Mouse (Mus musculus) neural tube, embryonic 11.5 days (tissue): ENCODE measurements around the gene Apobec3. TPM values are rescaled to one million over a fixed set of nuclear protein-coding genes. Genes with fewer than 3 reads are reported as not detected.
"Not testable (repeated sequence)": the region's sequence is repeated elsewhere in the genome, so short reads cannot be mapped to it uniquely, and the experiment has no call there.

Source experiments
- ATAC-seq: fragments of 200-750 bp; cut with Nextera tagmentation; 2 replicates; pipeline ENCODE4 v1.8.0; 2017; ENCODE audit warnings: moderate number of reproducible peaks, mild to moderate bottlenecking, moderate TSS enrichment, moderate library complexity; ENCODE audit not compliant: insufficient read depth, low FRiP score, low TSS enrichment
- DNase-seq: peaks from one replicate; pipeline ENCODE4 v3.0.0-alpha.2; 2015; ENCODE audit warnings: low spot score
- H3K27ac ChIP-seq: fragments of 300-500 bp; sonication (generic); 2 replicates; pipeline ENCODE4 v1.5.1; 2014; ENCODE audit warnings: low read depth, mild to moderate bottlenecking, low read length
- H3K27me3 ChIP-seq: fragments of 300-500 bp; sonication (generic); 2 replicates; pipeline ENCODE4 v1.6.1; 2014; ENCODE audit warnings: mild to moderate bottlenecking, low read length, mixed read lengths; ENCODE audit not compliant: control insufficient read depth, insufficient read depth
- H3K36me3 ChIP-seq: fragments of 300-500 bp; sonication (generic); 2 replicates; pipeline ENCODE4 v1.6.1; 2014; ENCODE audit warnings: mild to moderate bottlenecking, low read length, moderate library complexity, mixed read lengths; ENCODE audit not compliant: control insufficient read depth, insufficient read depth
- H3K4me1 ChIP-seq: fragments of 300-500 bp; sonication (generic); 2 replicates; pipeline ENCODE4 v1.6.1; 2014; ENCODE audit warnings: low read length, mixed read lengths; ENCODE audit not compliant: control insufficient read depth, insufficient read depth
- H3K4me2 ChIP-seq: fragments of 300-500 bp; sonication (generic); 2 replicates; pipeline ENCODE4 v1.6.1; 2014; ENCODE audit warnings: low read depth, mild to moderate bottlenecking, moderate library complexity
- H3K4me3 ChIP-seq: fragments of 300-500 bp; sonication (generic); 2 replicates; pipeline ENCODE4 v1.5.1; 2014; ENCODE audit warnings: low read depth, low read length
- H3K9ac ChIP-seq: fragments of 300-500 bp; sonication (generic); 2 replicates; pipeline ENCODE4 v1.6.1; 2014; ENCODE audit warnings: mild to moderate bottlenecking, low read length
- H3K9me3 ChIP-seq: fragments of 300-500 bp; sonication (generic); 2 replicates; pipeline ENCODE4 v1.6.1; 2016; ENCODE audit warnings: low read length; ENCODE audit not compliant: control insufficient read depth
- WGBS: fragments of 180-500 bp; shearing (Covaris S2); extraction: QIAGEN DNeasy Blood & Tissue Kit; methylation state at CpG from one replicate; pipeline ENCODE4 v1.1.7; 2014; 5-methylcytosine and 5-hydroxymethylcytosine counted together
- polyA plus RNA-seq: library from polyadenylated mRNA; unstranded; fragments of >200 nt; fragmentation: Nextera tagmentation; extraction: Ambion mirVana; gene quantifications from 2 replicates; pipeline ENCODE4 v1.2.1, GENCODE M21; 2014

Gene Apobec3
- polyA plus RNA-seq, 1 experiment from 2014 or later, result 5.4 TPM

- no peak overlapping the region for H3K4me3 ChIP-seq
- H3K4me2 ChIP-seq, result no peak overlapping the region
- no peak for ATAC-seq
- H3K27ac ChIP-seq, result no peak overlapping the region
- H3K27me3 ChIP-seq, result no peaks in the 10 kb centered on the region
- H3K4me1 ChIP-seq, result no peaks in the 10 kb centered on the region
- DNase-seq, result no peak
- H3K9me3 ChIP-seq, result no peaks in the 10 kb centered on the region
- H3K36me3 ChIP-seq, result no peaks in the 10 kb centered on the region
- 76% methylated on average over 7 of the region's 7 CpGs for WGBS
- no peak overlapping the region for H3K9ac ChIP-seq
These were observed 9.3 kb downstream of the Apobec3 start for GRCm38 (mm10) chr15:79900751-79901150.

GRCm38 (mm10) chr15:79901399-79901798 lies 9.9 kb downstream of the Apobec3 start:
- no peaks in the 10 kb centered on the region for H3K9me3 ChIP-seq
- H3K9ac ChIP-seq, result no peak overlapping the region
- H3K4me1 ChIP-seq, result no peaks in the 10 kb centered on the region
- DNase-seq (no peak), ATAC-seq (no peak)
- no peak overlapping the region for H3K4me2 ChIP-seq
- no peak overlapping the region for H3K4me3 ChIP-seq
- 87% methylated on average over 2 of the region's 2 CpGs for WGBS
- H3K36me3 ChIP-seq, result no peaks in the 10 kb centered on the region
- H3K27me3 ChIP-seq, result no peaks in the 10 kb centered on the region
- no peak overlapping the region for H3K27ac ChIP-seq

- H3K9me3 ChIP-seq, ATAC-seq, H3K4me2 ChIP-seq, H3K36me3 ChIP-seq, H3K4me3 ChIP-seq, H3K27ac ChIP-seq, H3K9ac ChIP-seq, H3K27me3 ChIP-seq, DNase-seq, H3K4me1 ChIP-seq: not testable (repeated sequence)
- 91% methylated on average over 8 of the region's 8 CpGs for WGBS
These were observed 11.6 kb downstream of the Apobec3 start for GRCm38 (mm10) chr15:79903081-79903480.

GRCm38 (mm10) chr15:79903963-79904362 lies 12.5 kb downstream of the Apobec3 start:
- no peaks in the 10 kb centered on the region for H3K27me3 ChIP-seq
- H3K4me3 ChIP-seq, result no peak overlapping the region
- H3K36me3 ChIP-seq, result no peaks in the 10 kb centered on the region
- no peak overlapping the region for H3K27ac ChIP-seq
- DNase-seq (no peak), ATAC-seq (no peak)
- H3K9ac ChIP-seq, result no peak overlapping the region
- no peaks in the 10 kb centered on the region for H3K9me3 ChIP-seq
- no peak overlapping the region for H3K4me2 ChIP-seq
- H3K4me1 ChIP-seq, result no peaks in the 10 kb centered on the region

- WGBS, result 84% methylated on average over 11 of the region's 11 CpGs
- not testable (repeated sequence) for ATAC-seq, DNase-seq
These were observed 13.2 kb downstream of the Apobec3 start for GRCm38 (mm10) chr15:79904678-79905077.

GRCm38 (mm10) chr15:79905211-79905610 lies 13.8 kb downstream of the Apobec3 start:
- H3K27me3 ChIP-seq, result no peaks in the 10 kb centered on the region
- no peak for ATAC-seq
- 40% methylated on average over 12 of the region's 12 CpGs for WGBS
- no peak overlapping the region for H3K4me2 ChIP-seq
- no peaks in the 10 kb centered on the region for H3K4me1 ChIP-seq
- DNase-seq, result no peak
- H3K9me3 ChIP-seq, result no peaks in the 10 kb centered on the region
- H3K36me3 ChIP-seq, result no peaks in the 10 kb centered on the region
- no peak overlapping the region for H3K9ac ChIP-seq
- no peak overlapping the region for H3K27ac ChIP-seq
- no peak overlapping the region for H3K4me3 ChIP-seq

More at GRCm38 (mm10) chr15:79904678-79905077, 13.2 kb downstream of the Apobec3 start:
- H3K4me1 ChIP-seq, H3K4me2 ChIP-seq, H3K9ac ChIP-seq, H3K4me3 ChIP-seq, H3K36me3 ChIP-seq, H3K27ac ChIP-seq, H3K27me3 ChIP-seq, H3K9me3 ChIP-seq: not testable (repeated sequence)

GRCm38 (mm10) chr15:79906855-79907254 lies 15.4 kb downstream of the Apobec3 start:
- Histone ChIP-seq H3K4me3 (no peak overlapping the region), H3K27ac (no peak overlapping the region), H3K36me3 (no peaks in the 10 kb centered on the region), H3K4me1 (no peaks in the 10 kb centered on the region), H3K27me3 (no peaks in the 10 kb centered on the region), H3K9me3 (no peaks in the 10 kb centered on the region), H3K9ac (no peak overlapping the region), H3K4me2 (no peak overlapping the region)
- ATAC-seq (no peak), DNase-seq (no peak)
- 46% methylated on average over 14 of the region's 14 CpGs for WGBS

- ATAC-seq, H3K4me2 ChIP-seq, H3K9me3 ChIP-seq, H3K36me3 ChIP-seq, H3K27me3 ChIP-seq, DNase-seq, H3K9ac ChIP-seq, H3K4me1 ChIP-seq, H3K4me3 ChIP-seq, H3K27ac ChIP-seq: not testable (repeated sequence)
- WGBS, result 96% methylated on average over 3 of the region's 3 CpGs
These were observed 17.5 kb downstream of the Apobec3 start for GRCm38 (mm10) chr15:79909006-79909405.

- not testable (repeated sequence) for H3K4me3 ChIP-seq, DNase-seq, H3K4me1 ChIP-seq, H3K9ac ChIP-seq, H3K4me2 ChIP-seq, H3K27ac ChIP-seq, ATAC-seq, H3K27me3 ChIP-seq, H3K9me3 ChIP-seq, H3K36me3 ChIP-seq
- 63% methylated on average over 1 of the region's 1 CpGs for WGBS
These were observed 19.4 kb downstream of the Apobec3 start for GRCm38 (mm10) chr15:79910812-79911211.
